Mouse (Mus musculus) lung, adult 2 months (tissue): ENCODE data around the gene Card6.

Experiments used
- CTCF ChIP-seq: fragments of 200-500 bp; IDR thresholded peaks from 2 replicates; pipeline ENCODE4 v1.5.1; 2011; ENCODE audit warnings: mild to moderate bottlenecking, low read length, control low read depth; ENCODE audit not compliant: insufficient read depth
- POLR2A ChIP-seq: fragments of 200-500 bp; IDR thresholded peaks from 2 replicates; pipeline ENCODE4 v1.6.1; 2011; ENCODE audit warnings: low read depth, mild to moderate bottlenecking, control low read depth, low read length, borderline replicate concordance; ENCODE audit errors: extremely low read depth

DNA sequence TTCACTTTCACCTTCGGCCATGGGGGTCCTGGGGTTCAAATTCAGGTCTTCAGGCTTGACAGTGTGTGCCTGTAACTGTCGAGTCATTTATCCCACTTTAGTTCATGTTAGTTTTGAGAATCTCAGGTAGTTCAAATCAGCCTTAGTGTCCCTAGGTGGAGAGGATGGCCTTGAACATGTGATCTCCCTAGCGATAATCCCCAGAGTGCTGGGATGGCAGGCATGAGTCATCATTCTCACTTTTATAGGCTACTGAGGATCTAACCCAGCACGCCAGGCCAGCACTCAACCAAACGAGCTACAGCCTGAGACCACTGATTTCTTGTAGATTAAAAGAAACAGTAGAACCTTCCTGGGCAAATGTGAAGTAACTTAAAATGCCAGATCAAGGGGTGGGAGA, 33.7 kb upstream of the Card6 start:
- TF ChIP-seq POLR2A, result no peak
- no peak for TF ChIP-seq CTCF
